Mouse (Mus musculus): ENCODE results near the gene Dnajc28. TPM values are rescaled to one million over a fixed set of nuclear protein-coding genes. Genes with fewer than 3 reads are reported as not detected.

Dnajc28 gene
- polyA plus RNA-seq, 1 experiment from 2014 or later = 4.5 TPM

GRCm38 (mm10) chr16:91595076-91595475 lies 23.8 kb downstream of the Dnajc28 start:
- Histone ChIP-seq H3K4me3 (ENCODE audit: low read depth, low read length) (no peak overlapping the region), H3K36me3 (ENCODE audit: control insufficient read depth, insufficient read depth, low read length) (peaks cover 3% of the 10 kb centered on the region; the same call in 1 of the 2 replicates), H3K4me1 (ENCODE audit: control insufficient read depth, insufficient read depth, low read length) (peaks cover 6% of the 10 kb centered on the region; the same call in 1 of the 2 replicates), H3K27ac (replicated peaks; ENCODE audit: low read depth, low read length) (no peak overlapping the region), H3K9me3 (ENCODE audit: control insufficient read depth, low read length) (no peaks in the 10 kb centered on the region), H3K9ac (ENCODE audit: low read depth, low read length) (0 out of 2 replicates have a peak overlapping the region, but pooled peaks have one; percentile 5), H3K27me3 (replicated peaks; ENCODE audit: control insufficient read depth, insufficient read depth, low read length) (no peaks in the 10 kb centered on the region), H3K4me2 (ENCODE audit: low read depth, low read length) (no peak overlapping the region)
- ATAC-seq (ENCODE audit: low read depth) (no peak), DNase-seq (ENCODE audit: low spot score) (no peak)
- WGBS = 78% methylated on average over 6 of the region's 6 CpGs

GRCm38 (mm10) chr16:91593262-91593661 lies 25.6 kb downstream of the Dnajc28 start:
- Histone ChIP-seq H3K9me3 (ENCODE audit: control insufficient read depth, low read length) (no peaks in the 10 kb centered on the region), H3K27ac (replicated peaks; ENCODE audit: low read depth, low read length) (no peak overlapping the region), H3K9ac (ENCODE audit: low read depth, low read length) (no peak overlapping the region), H3K27me3 (replicated peaks; ENCODE audit: control insufficient read depth, insufficient read depth, low read length) (no peaks in the 10 kb centered on the region), H3K4me3 (ENCODE audit: low read depth, low read length) (no peak overlapping the region), H3K4me1 (ENCODE audit: control insufficient read depth, insufficient read depth, low read length) (peaks cover 6% of the 10 kb centered on the region; the same call in 1 of the 2 replicates), H3K4me2 (ENCODE audit: low read depth, low read length) (no peak overlapping the region), H3K36me3 (ENCODE audit: control insufficient read depth, insufficient read depth, low read length) (peaks cover 3% of the 10 kb centered on the region; the same call in 1 of the 2 replicates)
- no peak for ATAC-seq (ENCODE audit: low read depth)
- no peak for DNase-seq (ENCODE audit: low spot score)
- WGBS = 61% methylated on average over 3 of the region's 3 CpGs

GRCm38 (mm10) chr16:91592162-91592561 lies 26.7 kb downstream of the Dnajc28 start:
- 59% methylated on average over 8 of the region's 8 CpGs for WGBS
- Histone ChIP-seq H3K27me3 (replicated peaks; ENCODE audit: control insufficient read depth, insufficient read depth, low read length) (no peaks in the 10 kb centered on the region), H3K4me2 (ENCODE audit: low read depth, low read length) (no peak overlapping the region), H3K9me3 (ENCODE audit: control insufficient read depth, low read length) (no peaks in the 10 kb centered on the region), H3K27ac (replicated peaks; ENCODE audit: low read depth, low read length) (no peak overlapping the region), H3K4me1 (ENCODE audit: control insufficient read depth, insufficient read depth, low read length) (peaks cover 9% of the 10 kb centered on the region; the same call in 1 of the 2 replicates), H3K9ac (ENCODE audit: low read depth, low read length) (no peak overlapping the region), H3K36me3 (ENCODE audit: control insufficient read depth, insufficient read depth, low read length) (peaks cover 3% of the 10 kb centered on the region; the same call in 1 of the 2 replicates), H3K4me3 (ENCODE audit: low read depth, low read length) (no peak overlapping the region)
- ATAC-seq (ENCODE audit: low read depth) (no peak), DNase-seq (ENCODE audit: low spot score) (no peak)

GRCm38 (mm10) chr16:91588703-91589102 lies 30.1 kb downstream of the Dnajc28 start:
- no peak for ATAC-seq (ENCODE audit: low read depth)
- no peaks in the 10 kb centered on the region for H3K9me3 ChIP-seq (ENCODE audit: control insufficient read depth, low read length)
- H3K27me3 ChIP-seq (replicated peaks; ENCODE audit: control insufficient read depth, insufficient read depth, low read length) = no peaks in the 10 kb centered on the region
- no peak overlapping the region for H3K4me2 ChIP-seq (ENCODE audit: low read depth, low read length)
- no peak for DNase-seq (ENCODE audit: low spot score)
- H3K27ac ChIP-seq (replicated peaks; ENCODE audit: low read depth, low read length) = no peak overlapping the region
- no peak overlapping the region for H3K9ac ChIP-seq (ENCODE audit: low read depth, low read length)
- H3K4me1 ChIP-seq (ENCODE audit: control insufficient read depth, insufficient read depth, low read length) = 0 out of 2 replicates have a peak, but pooled peaks cover 3% of the 10 kb centered on the region
- peaks cover 8% of the 10 kb centered on the region; the same call in 1 of the 2 replicates for H3K36me3 ChIP-seq (ENCODE audit: control insufficient read depth, insufficient read depth, low read length)
- no peak overlapping the region for H3K4me3 ChIP-seq (ENCODE audit: low read depth, low read length)
- 81% methylated on average over 3 of the region's 3 CpGs for WGBS

- Histone ChIP-seq H3K4me3 (ENCODE audit: low read depth, low read length) (no peak overlapping the region), H3K9ac (ENCODE audit: low read depth, low read length) (no peak overlapping the region), H3K27me3 (replicated peaks; ENCODE audit: control insufficient read depth, insufficient read depth, low read length) (no peaks in the 10 kb centered on the region), H3K36me3 (ENCODE audit: control insufficient read depth, insufficient read depth, low read length) (peaks cover 8% of the 10 kb centered on the region; the same call in 1 of the 2 replicates), H3K4me2 (ENCODE audit: low read depth, low read length) (no peak overlapping the region), H3K4me1 (ENCODE audit: control insufficient read depth, insufficient read depth, low read length) (0 out of 2 replicates have a peak, but pooled peaks cover 3% of the 10 kb centered on the region), H3K27ac (replicated peaks; ENCODE audit: low read depth, low read length) (no peak overlapping the region), H3K9me3 (ENCODE audit: control insufficient read depth, low read length) (no peaks in the 10 kb centered on the region)
- ATAC-seq (ENCODE audit: low read depth) (no peak), DNase-seq (ENCODE audit: low spot score) (no peak)
- WGBS = 61% methylated on average over 6 of the region's 6 CpGs
Observed at GRCm38 (mm10) chr16:91587730-91588453, 30.9 kb downstream of the Dnajc28 start.

- Histone ChIP-seq H3K9me3 (ENCODE audit: control insufficient read depth, low read length) (no peaks in the 10 kb centered on the region), H3K27ac (replicated peaks; ENCODE audit: low read depth, low read length) (no peak overlapping the region), H3K4me1 (ENCODE audit: control insufficient read depth, insufficient read depth, low read length) (0 out of 2 replicates have a peak, but pooled peaks cover 3% of the 10 kb centered on the region), H3K27me3 (replicated peaks; ENCODE audit: control insufficient read depth, insufficient read depth, low read length) (no peaks in the 10 kb centered on the region), H3K4me2 (ENCODE audit: low read depth, low read length) (no peak overlapping the region), H3K4me3 (ENCODE audit: low read depth, low read length) (no peak overlapping the region), H3K36me3 (ENCODE audit: control insufficient read depth, insufficient read depth, low read length) (peaks cover 5% of the 10 kb centered on the region; the same call in 1 of the 2 replicates), H3K9ac (ENCODE audit: low read depth, low read length) (no peak overlapping the region)
- DNase-seq (ENCODE audit: low spot score) (no peak), ATAC-seq (ENCODE audit: low read depth) (no peak)
- 87% methylated on average over 6 of the region's 6 CpGs for WGBS
Observed at GRCm38 (mm10) chr16:91586244-91586643, 32.6 kb downstream of the Dnajc28 start.

GRCm38 (mm10) chr16:91585617-91586016 lies 33.2 kb downstream of the Dnajc28 start:
- no peak overlapping the region for H3K27ac ChIP-seq (replicated peaks; ENCODE audit: low read depth, low read length)
- H3K9ac ChIP-seq (ENCODE audit: low read depth, low read length) = no peak overlapping the region
- 90% methylated on average over 5 of the region's 5 CpGs for WGBS

GRCm38 (mm10) chr16:91582307-91582706 lies 36.5 kb downstream of the Dnajc28 start:
- Histone ChIP-seq H3K27ac (replicated peaks; ENCODE audit: low read depth, low read length) (no peak overlapping the region), H3K27me3 (replicated peaks; ENCODE audit: control insufficient read depth, insufficient read depth, low read length) (no peaks in the 10 kb centered on the region), H3K4me2 (ENCODE audit: low read depth, low read length) (no peak overlapping the region), H3K9ac (ENCODE audit: low read depth, low read length) (no peak overlapping the region), H3K36me3 (ENCODE audit: control insufficient read depth, insufficient read depth, low read length) (peaks cover 15% of the 10 kb centered on the region), H3K4me1 (ENCODE audit: control insufficient read depth, insufficient read depth, low read length) (no peaks in the 10 kb centered on the region), H3K4me3 (ENCODE audit: low read depth, low read length) (no peak overlapping the region), H3K9me3 (ENCODE audit: control insufficient read depth, low read length) (no peaks in the 10 kb centered on the region)
- no peak for ATAC-seq (ENCODE audit: low read depth)
- 61% methylated on average over 2 of the region's 2 CpGs for WGBS
- DNase-seq (ENCODE audit: low spot score) = peak; percentile 17

More at GRCm38 (mm10) chr16:91585617-91586016, 33.2 kb downstream of the Dnajc28 start:
- ATAC-seq (ENCODE audit: low read depth) (no peak), DNase-seq (ENCODE audit: low spot score) (no peak)
- H3K27me3 ChIP-seq (replicated peaks; ENCODE audit: control insufficient read depth, insufficient read depth, low read length) = no peaks in the 10 kb centered on the region
- peaks cover 10% of the 10 kb centered on the region; the same call in 1 of the 2 replicates for H3K36me3 ChIP-seq (ENCODE audit: control insufficient read depth, insufficient read depth, low read length)
- no peak overlapping the region for H3K4me2 ChIP-seq (ENCODE audit: low read depth, low read length)
- H3K9me3 ChIP-seq (ENCODE audit: control insufficient read depth, low read length) = no peaks in the 10 kb centered on the region
- H3K4me1 ChIP-seq (ENCODE audit: control insufficient read depth, insufficient read depth, low read length) = 0 out of 2 replicates have a peak, but pooled peaks cover 3% of the 10 kb centered on the region
- H3K4me3 ChIP-seq (ENCODE audit: low read depth, low read length) = no peak overlapping the region

All from embryonic facial prominence, embryonic 14.5 days (tissue).